9 mouse cellular contexts compared by ENCODE assay signal in the genomic region with DNA sequence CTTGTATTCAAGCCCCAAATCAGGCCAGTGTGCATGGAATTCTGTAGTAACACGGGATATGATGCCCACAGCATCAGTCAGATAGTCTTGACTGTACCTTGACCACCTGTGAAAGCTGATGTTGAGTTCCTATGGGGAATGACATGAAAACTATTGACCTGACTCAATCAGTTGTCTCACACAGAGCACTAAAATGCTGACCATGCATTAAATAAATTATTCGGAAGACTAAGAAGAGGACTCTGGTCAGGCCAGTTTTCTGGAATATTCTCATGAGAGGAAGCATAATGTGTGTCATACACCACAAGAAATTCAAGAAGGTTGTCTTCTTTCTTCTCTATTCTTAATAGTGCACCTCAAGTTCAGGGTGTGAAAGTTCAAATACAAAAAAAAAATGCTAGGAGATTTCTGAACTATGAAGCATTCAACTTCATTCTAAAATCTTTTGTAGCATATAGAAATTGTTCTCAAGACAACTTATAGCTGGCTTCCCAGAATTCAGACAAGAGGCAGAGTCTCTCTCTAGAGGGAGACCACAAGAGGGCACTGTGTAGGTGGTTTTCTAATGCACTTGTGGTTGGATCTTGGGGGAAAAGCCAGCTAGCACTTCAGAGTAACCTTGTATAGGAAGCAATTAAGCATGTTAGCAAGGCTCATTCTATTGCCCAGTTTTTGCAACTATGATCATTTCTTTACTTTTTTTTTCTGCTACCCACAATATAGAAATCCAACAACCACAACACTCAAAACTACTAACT.
DNase-seq lines count a peak whose midpoint lies in the region; TF ChIP-seq lines count a peak whose summit lies in the region.
"Had no signal": no experiment of that assay in that cellular context is flagged by ENCODE, and none has a peak within 500 bp of the region (broad histone marks: within the 10 kb centered on the region; RNA-seq: fewer than 3 reads in every experiment).

No protein-coding gene starts in this region.

- TF ChIP-seq POLR2A in cerebellum, adult 2 months (IDR thresholded peaks at IDR 0.05; ENCODE audit: borderline replicate concordance, insufficient read depth, low read length) = no peak

- 54% methylated on average over 2 of the region's 2 CpGs for WGBS in cerebellum, adult 2 months

- intact Hi-C loops in gastrocnemius, postnatal 14 days (cut with DNase I; ENCODE audit: low total_unique reads) = no loop called here

- no peaks in the 10 kb centered on the region for H3K27me3 ChIP-seq in cerebellum, adult 2 months (ENCODE audit: control insufficient read depth, insufficient read depth, low read length)

- TF ChIP-seq CTCF in cerebellum, adult 2 months (IDR thresholded peaks at IDR 0.05; ENCODE audit: borderline replicate concordance, insufficient read depth, low read depth, low read length) = 0 out of 2 replicates have a peak, but pooled peaks have one; percentile 4

- H3K4me1 ChIP-seq in cerebellum, adult 2 months (ENCODE audit: control insufficient read depth, insufficient read depth, low read length) = no peaks in the 10 kb centered on the region

- no peak for DNase-seq in cerebellum, adult 2 months
- no peak for DNase-seq in cerebellum, adult 11 months
- DNase-seq in kidney, postnatal 10 days = peak; percentile 55
- no peak for DNase-seq in kidney, adult 11 months
- DNase-seq in MEL-GATA-1-ER (ENCODE audit: extremely low read depth, low read depth) = peak; percentile 13
- DNase-seq in layer of hippocampus, adult 9-11 months = peak; percentile 10
- DNase-seq in spleen, postnatal 4 days (ENCODE audit: low spot score in 2 of 2) = no peak
- no peak for DNase-seq in gastrocnemius, postnatal 14 days

- H3K27ac ChIP-seq in cerebellum, adult 2 months (ENCODE audit: insufficient read depth, low read length) = no peak overlapping the region

- H3K4me3 ChIP-seq in cerebellum, adult 2 months (replicated peaks; ENCODE audit: insufficient read depth, low read depth, low read length) = no peak overlapping the region
- H3K4me3 ChIP-seq: myocyte had no signal

Comparison
In these comparisons a context has a peak if more than half of its experiments do, and no peak if none do; other contexts are left out.
1. DNase-seq: peak in kidney, postnatal 10 days (single experiment), MEL-GATA-1-ER (single experiment) and layer of hippocampus, adult 9-11 months (single experiment); none in cerebellum, adult 2 months (0 of 2), cerebellum, adult 11 months (single experiment), kidney, adult 11 months (single experiment), spleen, postnatal 4 days (0 of 2) and gastrocnemius, postnatal 14 days (single experiment).